Mouse (Mus musculus): ENCODE measurements around the gene a. TPM values are rescaled to one million over a fixed set of nuclear protein-coding genes. Genes with fewer than 3 reads are reported as not detected.
"Not testable (repeated sequence)": the region's sequence is repeated elsewhere in the genome, so short reads cannot be mapped to it uniquely, and the experiment has no call there.

a gene
- polyA plus RNA-seq, 1 experiment from 2014 or later, result not detected

DNA sequence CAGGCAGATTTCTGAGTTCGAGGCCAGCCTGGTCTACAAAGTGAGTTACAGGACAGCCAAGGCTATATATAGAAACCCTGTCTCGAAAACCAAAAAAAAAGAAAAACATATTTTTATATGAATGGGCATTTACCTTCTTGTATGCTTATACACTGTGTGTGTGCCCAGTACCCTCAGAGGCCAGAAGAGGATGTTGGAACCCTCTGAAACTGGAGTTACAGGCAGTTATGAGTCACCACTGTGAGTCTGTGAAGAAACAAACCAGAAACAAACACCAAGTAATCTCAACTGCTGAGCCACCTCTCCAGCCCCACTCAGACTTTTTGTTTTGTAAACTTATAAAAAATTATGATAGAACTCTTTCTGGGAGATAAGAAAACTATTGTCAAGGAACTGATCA is 255.6 kb downstream of the a start:
- Histone ChIP-seq H3K4me2 (ENCODE audit: low read length) (no peak overlapping the region), H3K4me1 (ENCODE audit: control insufficient read depth in 2 of 2, insufficient read depth in 2 of 2, low read length in 2 of 2) (peaks cover 9 to 10% of the 10 kb centered on the region in 2 experiments), H3K4me3 (ENCODE audit: control insufficient read depth in 1 of 2, insufficient read depth in 1 of 2, low read depth in 1 of 2, low read length in 2 of 2) (no peak overlapping the region), H3K9me3 (ENCODE audit: control insufficient read depth, low read length) (no peaks in the 10 kb centered on the region), H3K9ac (ENCODE audit: low read length) (no peak overlapping the region), H3K27me3 (ENCODE audit: control insufficient read depth, insufficient read depth, low read length) (no peaks in the 10 kb centered on the region), H3K36me3 (ENCODE audit: control insufficient read depth, insufficient read depth, low read length) (no peaks in the 10 kb centered on the region), H3K27ac (replicated peaks in 1 of 2; ENCODE audit: control insufficient read depth in 1 of 2, insufficient read depth in 1 of 2, low read depth in 2 of 2, low read length in 2 of 2) (no peak overlapping the region)
- WGBS, result 74% methylated on average over 2 of the region's 2 CpGs
- no peak for ATAC-seq (ENCODE audit: insufficient number of reproducible peaks, insufficient read depth, low FRiP score, low read depth)

DNA sequence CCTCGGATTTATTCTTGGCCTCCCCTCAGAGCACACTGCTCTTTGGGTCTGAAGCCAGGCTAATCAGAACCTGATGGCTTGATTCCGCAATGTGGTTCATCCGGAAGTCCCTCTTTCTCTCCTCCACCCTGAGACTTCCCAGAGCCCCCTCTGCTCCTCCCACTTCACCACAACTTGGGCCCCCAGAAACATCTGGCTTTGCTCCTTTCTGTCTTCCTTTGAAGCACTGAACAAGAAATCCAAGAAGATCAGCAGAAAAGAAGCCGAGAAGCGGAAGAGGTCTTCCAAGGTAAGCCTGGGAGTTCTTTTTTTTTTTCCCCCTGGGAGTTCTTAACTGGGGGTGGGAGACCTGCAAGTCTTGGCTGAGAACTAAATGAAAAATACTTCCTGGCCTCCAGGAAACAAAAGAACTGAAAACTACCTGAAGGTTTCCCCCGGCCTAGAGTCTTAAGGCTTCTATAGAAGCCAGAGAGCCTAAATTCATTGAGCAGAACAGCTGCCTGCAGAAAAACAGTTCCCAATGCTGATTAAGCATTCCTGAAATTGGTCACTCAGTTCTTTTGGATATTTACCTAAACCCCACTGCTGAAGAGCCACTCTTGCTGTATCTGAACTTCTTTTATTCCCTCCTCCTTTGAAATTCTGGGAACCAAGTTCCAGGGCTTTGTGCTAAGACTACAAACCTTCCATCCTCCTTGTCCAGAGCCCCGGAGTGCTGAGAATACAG is 256.4 kb downstream of the a start:
- no peak for ATAC-seq (ENCODE audit: insufficient number of reproducible peaks, insufficient read depth, low FRiP score, low read depth)
- Histone ChIP-seq H3K4me2 (ENCODE audit: low read length) (no peak overlapping the region), H3K27me3 (ENCODE audit: control insufficient read depth, insufficient read depth, low read length) (no peaks in the 10 kb centered on the region), H3K9me3 (ENCODE audit: control insufficient read depth, low read length) (no peaks in the 10 kb centered on the region), H3K36me3 (ENCODE audit: control insufficient read depth, insufficient read depth, low read length) (no peaks in the 10 kb centered on the region), H3K4me3 (ENCODE audit: control insufficient read depth in 1 of 2, insufficient read depth in 1 of 2, low read depth in 1 of 2, low read length in 2 of 2) (no peak overlapping the region), H3K4me1 (ENCODE audit: control insufficient read depth in 2 of 2, insufficient read depth in 2 of 2, low read length in 2 of 2) (peaks cover 9 to 11% of the 10 kb centered on the region in 2 experiments), H3K27ac (replicated peaks in 1 of 2; ENCODE audit: control insufficient read depth in 1 of 2, insufficient read depth in 1 of 2, low read depth in 2 of 2, low read length in 2 of 2) (no peak overlapping the region), H3K9ac (ENCODE audit: low read length) (no peak overlapping the region)
- 58% methylated on average over 7 of the region's 7 CpGs for WGBS

DNA sequence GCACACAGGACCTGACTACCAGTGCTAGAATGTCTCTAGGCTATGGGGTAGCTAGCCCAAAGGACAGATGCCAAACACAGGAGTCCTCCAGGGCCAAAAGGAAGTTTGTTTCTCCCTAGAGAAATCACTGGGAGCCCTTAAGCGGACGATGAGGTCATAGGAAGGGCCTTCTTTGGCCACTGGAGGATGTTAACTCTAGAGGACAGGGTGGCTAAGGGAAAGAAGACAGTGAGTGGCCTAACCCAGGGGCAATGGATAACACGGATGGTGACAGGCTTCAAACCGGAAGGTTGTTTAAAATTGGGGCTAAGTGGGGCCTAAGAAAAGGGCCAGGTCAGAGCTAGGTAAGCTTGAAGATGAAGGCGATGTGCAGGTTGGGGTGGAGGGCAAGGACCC is 258.9 kb downstream of the a start:
- H3K4me1 ChIP-seq (ENCODE audit: control insufficient read depth in 2 of 2, insufficient read depth in 2 of 2, low read length in 2 of 2), result peaks cover 9 to 11% of the 10 kb centered on the region in 2 experiments
- H3K4me2 ChIP-seq (ENCODE audit: low read length), result peak overlapping the region; percentile 96
- WGBS, result 28% methylated on average over 5 of the region's 5 CpGs
- H3K4me3 ChIP-seq (ENCODE audit: control insufficient read depth in 1 of 2, insufficient read depth in 1 of 2, low read depth in 1 of 2, low read length in 2 of 2), result peak overlapping the region; percentile 51 to 64
- no peaks in the 10 kb centered on the region for H3K36me3 ChIP-seq (ENCODE audit: control insufficient read depth, insufficient read depth, low read length)
- no peaks in the 10 kb centered on the region for H3K27me3 ChIP-seq (ENCODE audit: control insufficient read depth, insufficient read depth, low read length)
- peak overlapping the region; percentile 75 for H3K9ac ChIP-seq (ENCODE audit: low read length)
- no peaks in the 10 kb centered on the region for H3K9me3 ChIP-seq (ENCODE audit: control insufficient read depth, low read length)
- peak overlapping the region; percentile 6 to 14; a peak in 1 of 4 replicates for H3K27ac ChIP-seq (replicated peaks in 1 of 2; ENCODE audit: control insufficient read depth in 1 of 2, insufficient read depth in 1 of 2, low read depth in 2 of 2, low read length in 2 of 2)
- no peak for ATAC-seq (ENCODE audit: insufficient number of reproducible peaks, insufficient read depth, low FRiP score, low read depth)

DNA sequence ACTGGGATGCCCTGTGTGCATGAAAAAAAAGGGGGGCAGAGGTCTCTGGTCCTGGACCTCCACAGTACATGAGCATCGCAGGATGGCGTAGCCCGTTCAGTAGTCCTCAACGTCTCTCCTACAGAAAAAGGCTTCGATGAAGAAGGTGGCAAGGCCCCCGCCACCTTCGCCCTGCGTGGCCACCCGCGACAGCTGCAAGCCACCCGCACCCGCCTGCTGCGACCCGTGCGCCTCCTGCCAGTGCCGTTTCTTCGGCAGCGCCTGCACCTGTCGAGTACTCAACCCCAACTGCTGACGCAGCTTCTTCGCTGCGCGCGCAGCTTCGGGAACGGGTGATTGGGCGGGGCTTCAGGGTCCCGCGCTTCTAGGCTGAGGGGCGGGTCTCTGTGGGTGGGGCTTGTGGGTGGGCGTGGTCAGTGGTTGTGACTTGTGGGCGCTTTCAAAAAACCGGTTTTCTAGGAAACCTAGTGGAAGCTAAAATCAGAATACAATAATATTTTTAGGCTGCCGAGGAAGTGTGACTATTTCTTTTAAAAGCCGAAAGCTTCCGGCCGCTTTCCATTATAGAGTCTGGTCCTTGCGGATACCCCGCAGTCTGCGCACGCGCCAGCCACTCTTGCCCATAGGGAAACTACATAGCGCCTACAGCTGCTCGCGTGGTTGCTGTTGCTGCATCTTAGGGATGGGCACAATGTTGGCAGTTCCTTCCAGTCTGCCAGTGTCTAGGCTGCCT is 259.5 kb downstream of the a start:
- Histone ChIP-seq H3K4me1 (ENCODE audit: control insufficient read depth in 2 of 2, insufficient read depth in 2 of 2, low read length in 2 of 2) (peaks cover 9 to 11% of the 10 kb centered on the region in 2 experiments), H3K27me3 (ENCODE audit: control insufficient read depth, insufficient read depth, low read length) (no peaks in the 10 kb centered on the region), H3K9me3 (ENCODE audit: control insufficient read depth, low read length) (no peaks in the 10 kb centered on the region), H3K27ac (replicated peaks in 1 of 2; ENCODE audit: control insufficient read depth in 1 of 2, insufficient read depth in 1 of 2, low read depth in 2 of 2, low read length in 2 of 2) (peak overlapping the region; percentile 46 to 54), H3K4me3 (ENCODE audit: control insufficient read depth in 1 of 2, insufficient read depth in 1 of 2, low read depth in 1 of 2, low read length in 2 of 2) (peak overlapping the region; percentile 51 to 64), H3K9ac (ENCODE audit: low read length) (peak overlapping the region; percentile 75), H3K4me2 (ENCODE audit: low read length) (peak overlapping the region; percentile 96), H3K36me3 (ENCODE audit: control insufficient read depth, insufficient read depth, low read length) (no peaks in the 10 kb centered on the region)
- peak; percentile 90 for ATAC-seq (ENCODE audit: insufficient number of reproducible peaks, insufficient read depth, low FRiP score, low read depth)
- under 1% methylated on average over 45 of the region's 45 CpGs for WGBS

DNA sequence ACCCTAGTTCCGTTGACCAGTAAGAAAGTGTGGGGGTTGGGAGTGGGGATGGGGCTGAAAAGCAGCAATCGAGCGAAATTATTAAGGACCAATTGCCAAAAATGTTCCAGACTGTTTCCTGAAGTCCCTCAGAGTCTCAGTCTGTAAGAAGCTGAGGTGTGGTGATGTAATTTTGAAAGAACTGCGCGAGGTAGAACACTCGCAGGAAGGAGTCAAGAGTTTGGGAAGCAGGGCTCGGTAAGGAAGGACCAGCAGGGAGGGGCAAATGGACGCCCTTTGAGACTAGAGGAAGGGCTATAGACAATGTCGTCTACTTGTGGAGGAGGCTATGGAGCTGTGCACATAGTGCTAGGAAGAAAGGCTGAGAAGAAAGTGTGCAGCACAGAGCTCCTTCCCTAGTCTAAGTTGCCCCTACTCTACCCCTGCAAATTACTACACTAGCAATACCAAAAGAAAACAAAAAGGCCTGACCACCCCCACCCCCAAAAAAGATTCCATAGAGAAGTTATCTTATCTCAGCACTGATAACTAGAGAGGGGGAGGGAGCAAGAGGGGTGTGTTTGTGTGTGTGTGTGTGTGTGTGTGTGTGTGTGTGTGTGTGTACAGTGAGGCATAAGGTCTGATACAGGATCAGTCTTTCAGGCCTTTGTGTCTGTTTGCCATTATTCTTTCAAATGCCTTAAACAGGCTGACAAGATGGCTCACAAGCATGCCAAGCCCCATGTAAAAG is 260.6 kb downstream of the a start:
- Histone ChIP-seq H3K4me2 (ENCODE audit: low read length) (peak overlapping the region; percentile 96), H3K9ac (ENCODE audit: low read length) (peak overlapping the region; percentile 68), H3K9me3 (ENCODE audit: control insufficient read depth, low read length) (no peaks in the 10 kb centered on the region), H3K4me3 (ENCODE audit: control insufficient read depth in 1 of 2, insufficient read depth in 1 of 2, low read depth in 1 of 2, low read length in 2 of 2) (peak overlapping the region in 1 of 2 experiments; percentile 51; a peak in 3 of 4 replicates), H3K27me3 (ENCODE audit: control insufficient read depth, insufficient read depth, low read length) (no peaks in the 10 kb centered on the region), H3K27ac (replicated peaks in 1 of 2; ENCODE audit: control insufficient read depth in 1 of 2, insufficient read depth in 1 of 2, low read depth in 2 of 2, low read length in 2 of 2) (peak overlapping the region in 1 of 2 experiments; percentile 46; a peak in 1 of 4 replicates), H3K36me3 (ENCODE audit: control insufficient read depth, insufficient read depth, low read length) (no peaks in the 10 kb centered on the region), H3K4me1 (ENCODE audit: control insufficient read depth in 2 of 2, insufficient read depth in 2 of 2, low read length in 2 of 2) (peaks cover 9 to 11% of the 10 kb centered on the region in 2 experiments)
- ATAC-seq (ENCODE audit: insufficient number of reproducible peaks, insufficient read depth, low FRiP score, low read depth), result no peak
- WGBS, result 14% methylated on average over 9 of the region's 9 CpGs

DNA sequence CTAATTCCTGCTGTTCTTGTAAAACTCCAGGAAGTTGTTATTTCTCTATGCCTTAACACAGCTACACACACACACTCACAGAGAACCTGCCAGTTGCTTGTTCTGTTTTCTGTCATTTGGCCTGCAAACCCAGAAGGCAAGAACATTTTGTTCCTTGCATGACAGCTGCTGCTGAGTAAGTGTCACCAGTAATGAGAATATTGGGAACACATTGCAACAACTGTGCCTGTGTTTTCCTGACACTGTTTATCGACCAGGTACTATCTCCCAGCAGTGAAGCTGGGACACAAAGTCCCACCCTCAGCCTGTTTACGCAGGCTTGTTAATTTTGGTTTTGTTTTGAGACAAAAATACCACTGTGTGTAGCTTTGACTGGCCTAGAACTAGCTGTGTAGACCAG is 261.5 kb downstream of the a start:
- Histone ChIP-seq H3K9me3 (ENCODE audit: control insufficient read depth, low read length) (no peaks in the 10 kb centered on the region), H3K36me3 (ENCODE audit: control insufficient read depth, insufficient read depth, low read length) (no peaks in the 10 kb centered on the region), H3K27ac (replicated peaks in 1 of 2; ENCODE audit: control insufficient read depth in 1 of 2, insufficient read depth in 1 of 2, low read depth in 2 of 2, low read length in 2 of 2) (no peak overlapping the region), H3K4me1 (ENCODE audit: control insufficient read depth in 2 of 2, insufficient read depth in 2 of 2, low read length in 2 of 2) (peaks cover 9 to 11% of the 10 kb centered on the region in 2 experiments), H3K4me3 (ENCODE audit: control insufficient read depth in 1 of 2, insufficient read depth in 1 of 2, low read depth in 1 of 2, low read length in 2 of 2) (no peak overlapping the region), H3K9ac (ENCODE audit: low read length) (no peak overlapping the region), H3K4me2 (ENCODE audit: low read length) (no peak overlapping the region), H3K27me3 (ENCODE audit: control insufficient read depth, insufficient read depth, low read length) (no peaks in the 10 kb centered on the region)
- WGBS, result 60% methylated on average over 2 of the region's 2 CpGs
- no peak for ATAC-seq (ENCODE audit: insufficient number of reproducible peaks, insufficient read depth, low FRiP score, low read depth)

DNA sequence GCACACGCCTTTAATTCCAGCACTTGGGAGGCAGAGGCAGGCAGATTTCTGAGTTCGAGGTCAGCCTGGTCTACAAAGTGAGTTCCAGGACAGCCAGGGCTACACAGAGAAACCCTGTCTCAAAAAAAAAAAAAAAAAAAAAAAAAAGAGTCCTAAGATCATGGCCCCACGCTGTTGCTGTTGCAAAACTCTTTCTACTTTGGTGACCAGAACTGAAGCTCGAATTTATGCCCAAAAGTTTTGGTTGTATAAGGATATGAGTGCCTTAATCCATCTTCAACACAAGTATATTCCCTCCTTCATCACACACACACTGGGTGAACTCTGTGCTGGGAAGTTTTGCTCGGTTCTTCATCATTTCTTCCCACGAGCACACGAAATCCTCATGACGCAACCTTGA is 262.3 kb downstream of the a start:
- ATAC-seq (ENCODE audit: insufficient number of reproducible peaks, insufficient read depth, low FRiP score, low read depth); H3K9ac ChIP-seq (ENCODE audit: low read length): not testable (repeated sequence)
- 84% methylated on average over 8 of the region's 8 CpGs for WGBS

More for the DNA sequence above, 262.3 kb downstream of the a start:
- not testable (repeated sequence) for H3K36me3 ChIP-seq (ENCODE audit: control insufficient read depth, insufficient read depth, low read length); H3K4me2 ChIP-seq (ENCODE audit: low read length); H3K27me3 ChIP-seq (ENCODE audit: control insufficient read depth, insufficient read depth, low read length); H3K27ac ChIP-seq (replicated peaks in 1 of 2; ENCODE audit: control insufficient read depth in 1 of 2, insufficient read depth in 1 of 2, low read depth in 2 of 2, low read length in 2 of 2); H3K9me3 ChIP-seq (ENCODE audit: control insufficient read depth, low read length); H3K4me3 ChIP-seq (ENCODE audit: control insufficient read depth in 1 of 2, insufficient read depth in 1 of 2, low read depth in 1 of 2, low read length in 2 of 2)
- H3K4me1 ChIP-seq (ENCODE audit: control insufficient read depth in 2 of 2, insufficient read depth in 2 of 2, low read length in 2 of 2), result peaks cover 9 to 11% of the 10 kb centered on the region in 2 experiments
